Mouse (Mus musculus): Measurements from ENCODE around the gene Asxl1. TPM values are rescaled to one million over a fixed set of nuclear protein-coding genes. Genes with fewer than 3 reads are reported as not detected.
"Not testable (repeated sequence)": the region's sequence is repeated elsewhere in the genome, so short reads cannot be mapped to it uniquely, and the experiment has no call there.

Gene Asxl1
- polyA plus RNA-seq, 1 experiment from 2014 or later: 17.0 TPM

GRCm38 (mm10) chr2:153354648-153355047 lies 9.0 kb downstream of the Asxl1 start:
- Histone ChIP-seq H3K9ac (ENCODE audit: low read length) (no peak overlapping the region), H3K4me1 (ENCODE audit: control insufficient read depth in 2 of 2, insufficient read depth in 2 of 2, low read length in 2 of 2) (peaks cover 7 to 22% of the 10 kb centered on the region in 2 experiments; a peak in 3 of 4 replicates), H3K9me3 (ENCODE audit: control insufficient read depth, low read length) (no peaks in the 10 kb centered on the region), H3K27ac (replicated peaks in 1 of 2; ENCODE audit: control insufficient read depth in 1 of 2, insufficient read depth in 1 of 2, low read depth in 2 of 2, low read length in 2 of 2) (no peak overlapping the region), H3K4me3 (ENCODE audit: control insufficient read depth in 1 of 2, insufficient read depth in 1 of 2, low read depth in 1 of 2, low read length in 2 of 2) (no peak overlapping the region), H3K4me2 (ENCODE audit: low read length) (no peak overlapping the region), H3K27me3 (ENCODE audit: control insufficient read depth, insufficient read depth, low read length) (no peaks in the 10 kb centered on the region), H3K36me3 (ENCODE audit: control insufficient read depth, insufficient read depth, low read length) (peaks cover 74% of the 10 kb centered on the region)
- 82% methylated on average over 2 of the region's 2 CpGs for WGBS
- ATAC-seq (ENCODE audit: insufficient number of reproducible peaks, insufficient read depth, low FRiP score, low read depth): no peak

GRCm38 (mm10) chr2:153356784-153357183 lies 11.2 kb downstream of the Asxl1 start:
- Histone ChIP-seq H3K36me3 (ENCODE audit: control insufficient read depth, insufficient read depth, low read length) (peaks cover 91% of the 10 kb centered on the region), H3K27me3 (ENCODE audit: control insufficient read depth, insufficient read depth, low read length) (no peaks in the 10 kb centered on the region)
- ATAC-seq (ENCODE audit: insufficient number of reproducible peaks, insufficient read depth, low FRiP score, low read depth): no peak

GRCm38 (mm10) chr2:153361101-153361710 lies 15.6 kb downstream of the Asxl1 start:
- H3K4me1 ChIP-seq (ENCODE audit: control insufficient read depth in 2 of 2, insufficient read depth in 2 of 2, low read length in 2 of 2): 0 out of 4 replicates have a peak, but pooled peaks cover 0 to 2% of the 10 kb centered on the region in 2 experiments
- no peaks in the 10 kb centered on the region for H3K27me3 ChIP-seq (ENCODE audit: control insufficient read depth, insufficient read depth, low read length)
- 95% methylated on average over 1 of the region's 1 CpGs for WGBS
- no peak overlapping the region for H3K4me2 ChIP-seq (ENCODE audit: low read length)
- H3K27ac ChIP-seq (replicated peaks in 1 of 2; ENCODE audit: control insufficient read depth in 1 of 2, insufficient read depth in 1 of 2, low read depth in 2 of 2, low read length in 2 of 2): no peak overlapping the region
- peaks cover 88% of the 10 kb centered on the region for H3K36me3 ChIP-seq (ENCODE audit: control insufficient read depth, insufficient read depth, low read length)
- no peaks in the 10 kb centered on the region for H3K9me3 ChIP-seq (ENCODE audit: control insufficient read depth, low read length)
- ATAC-seq (ENCODE audit: insufficient number of reproducible peaks, insufficient read depth, low FRiP score, low read depth): no peak
- no peak overlapping the region for H3K4me3 ChIP-seq (ENCODE audit: control insufficient read depth in 1 of 2, insufficient read depth in 1 of 2, low read depth in 1 of 2, low read length in 2 of 2)
- no peak overlapping the region for H3K9ac ChIP-seq (ENCODE audit: low read length)

More at GRCm38 (mm10) chr2:153356784-153357183, 11.2 kb downstream of the Asxl1 start:
- Histone ChIP-seq H3K4me3 (ENCODE audit: control insufficient read depth in 1 of 2, insufficient read depth in 1 of 2, low read depth in 1 of 2, low read length in 2 of 2) (no peak overlapping the region), H3K4me1 (ENCODE audit: control insufficient read depth in 2 of 2, insufficient read depth in 2 of 2, low read length in 2 of 2) (peaks cover 0 to under 1% of the 10 kb centered on the region in 2 experiments; a peak in 1 of 4 replicates), H3K9me3 (ENCODE audit: control insufficient read depth, low read length) (no peaks in the 10 kb centered on the region), H3K27ac (replicated peaks in 1 of 2; ENCODE audit: control insufficient read depth in 1 of 2, insufficient read depth in 1 of 2, low read depth in 2 of 2, low read length in 2 of 2) (no peak overlapping the region), H3K9ac (ENCODE audit: low read length) (no peak overlapping the region), H3K4me2 (ENCODE audit: low read length) (no peak overlapping the region)
- 89% methylated on average over 4 of the region's 4 CpGs for WGBS

- H3K9ac ChIP-seq (ENCODE audit: low read length); H3K27ac ChIP-seq (replicated peaks in 1 of 2; ENCODE audit: control insufficient read depth in 1 of 2, insufficient read depth in 1 of 2, low read depth in 2 of 2, low read length in 2 of 2); H3K4me2 ChIP-seq (ENCODE audit: low read length); H3K27me3 ChIP-seq (ENCODE audit: control insufficient read depth, insufficient read depth, low read length); H3K9me3 ChIP-seq (ENCODE audit: control insufficient read depth, low read length); H3K4me1 ChIP-seq (ENCODE audit: control insufficient read depth in 2 of 2, insufficient read depth in 2 of 2, low read length in 2 of 2); H3K4me3 ChIP-seq (ENCODE audit: control insufficient read depth in 1 of 2, insufficient read depth in 1 of 2, low read depth in 1 of 2, low read length in 2 of 2); ATAC-seq (ENCODE audit: insufficient number of reproducible peaks, insufficient read depth, low FRiP score, low read depth): not testable (repeated sequence)
- WGBS: 66% methylated on average over 14 of the region's 14 CpGs
- H3K36me3 ChIP-seq (ENCODE audit: control insufficient read depth, insufficient read depth, low read length): peaks cover 88% of the 10 kb centered on the region
These were observed 18.9 kb downstream of the Asxl1 start for GRCm38 (mm10) chr2:153364531-153364930.

GRCm38 (mm10) chr2:153370871-153371270 lies 25.2 kb downstream of the Asxl1 start:
- H3K4me3 ChIP-seq (ENCODE audit: control insufficient read depth in 1 of 2, insufficient read depth in 1 of 2, low read depth in 1 of 2, low read length in 2 of 2): no peak overlapping the region
- H3K36me3 ChIP-seq (ENCODE audit: control insufficient read depth, insufficient read depth, low read length): peaks cover 55% of the 10 kb centered on the region
- no peaks in the 10 kb centered on the region for H3K27me3 ChIP-seq (ENCODE audit: control insufficient read depth, insufficient read depth, low read length)
- no peak overlapping the region for H3K9ac ChIP-seq (ENCODE audit: low read length)
- H3K27ac ChIP-seq (replicated peaks in 1 of 2; ENCODE audit: control insufficient read depth in 1 of 2, insufficient read depth in 1 of 2, low read depth in 2 of 2, low read length in 2 of 2): no peak overlapping the region
- no peaks in the 10 kb centered on the region for H3K4me1 ChIP-seq (ENCODE audit: control insufficient read depth in 2 of 2, insufficient read depth in 2 of 2, low read length in 2 of 2)
- H3K4me2 ChIP-seq (ENCODE audit: low read length): no peak overlapping the region
- H3K9me3 ChIP-seq (ENCODE audit: control insufficient read depth, low read length): no peaks in the 10 kb centered on the region
- ATAC-seq (ENCODE audit: insufficient number of reproducible peaks, insufficient read depth, low FRiP score, low read depth): no peak

GRCm38 (mm10) chr2:153375380-153375779 lies 29.8 kb downstream of the Asxl1 start:
- H3K36me3 ChIP-seq (ENCODE audit: control insufficient read depth, insufficient read depth, low read length): peaks cover 32% of the 10 kb centered on the region
- peaks cover 0 to 11% of the 10 kb centered on the region in 2 experiments; a peak in 2 of 4 replicates for H3K4me1 ChIP-seq (ENCODE audit: control insufficient read depth in 2 of 2, insufficient read depth in 2 of 2, low read length in 2 of 2)
- no peak overlapping the region for H3K4me3 ChIP-seq (ENCODE audit: control insufficient read depth in 1 of 2, insufficient read depth in 1 of 2, low read depth in 1 of 2, low read length in 2 of 2)
- WGBS: 92% methylated on average over 2 of the region's 2 CpGs
- H3K9ac ChIP-seq (ENCODE audit: low read length): no peak overlapping the region
- no peak overlapping the region for H3K27ac ChIP-seq (replicated peaks in 1 of 2; ENCODE audit: control insufficient read depth in 1 of 2, insufficient read depth in 1 of 2, low read depth in 2 of 2, low read length in 2 of 2)
- H3K4me2 ChIP-seq (ENCODE audit: low read length): no peak overlapping the region
- H3K27me3 ChIP-seq (ENCODE audit: control insufficient read depth, insufficient read depth, low read length): no peaks in the 10 kb centered on the region
- no peaks in the 10 kb centered on the region for H3K9me3 ChIP-seq (ENCODE audit: control insufficient read depth, low read length)
- ATAC-seq (ENCODE audit: insufficient number of reproducible peaks, insufficient read depth, low FRiP score, low read depth): no peak

- no peak overlapping the region for H3K9ac ChIP-seq (ENCODE audit: low read length)
- WGBS: 93% methylated on average over 1 of the region's 1 CpGs
- no peaks in the 10 kb centered on the region for H3K9me3 ChIP-seq (ENCODE audit: control insufficient read depth, low read length)
- H3K4me1 ChIP-seq (ENCODE audit: control insufficient read depth in 2 of 2, insufficient read depth in 2 of 2, low read length in 2 of 2): peaks cover 0 to 11% of the 10 kb centered on the region in 2 experiments; a peak in 2 of 4 replicates
- H3K36me3 ChIP-seq (ENCODE audit: control insufficient read depth, insufficient read depth, low read length): peaks cover 54% of the 10 kb centered on the region
- no peak overlapping the region for H3K4me3 ChIP-seq (ENCODE audit: control insufficient read depth in 1 of 2, insufficient read depth in 1 of 2, low read depth in 1 of 2, low read length in 2 of 2)
- H3K27me3 ChIP-seq (ENCODE audit: control insufficient read depth, insufficient read depth, low read length): no peaks in the 10 kb centered on the region
- no peak overlapping the region for H3K27ac ChIP-seq (replicated peaks in 1 of 2; ENCODE audit: control insufficient read depth in 1 of 2, insufficient read depth in 1 of 2, low read depth in 2 of 2, low read length in 2 of 2)
- H3K4me2 ChIP-seq (ENCODE audit: low read length): no peak overlapping the region
- ATAC-seq (ENCODE audit: insufficient number of reproducible peaks, insufficient read depth, low FRiP score, low read depth): no peak
These were observed 34.9 kb downstream of the Asxl1 start for GRCm38 (mm10) chr2:153380479-153380878.

- WGBS: 76% methylated on average over 2 of the region's 2 CpGs
- H3K9me3 ChIP-seq (ENCODE audit: control insufficient read depth, low read length): peaks cover 4% of the 10 kb centered on the region
- H3K4me3 ChIP-seq (ENCODE audit: control insufficient read depth in 1 of 2, insufficient read depth in 1 of 2, low read depth in 1 of 2, low read length in 2 of 2): no peak overlapping the region
- H3K27ac ChIP-seq (replicated peaks in 1 of 2; ENCODE audit: control insufficient read depth in 1 of 2, insufficient read depth in 1 of 2, low read depth in 2 of 2, low read length in 2 of 2): no peak overlapping the region
- no peak overlapping the region for H3K9ac ChIP-seq (ENCODE audit: low read length)
- peaks cover 61% of the 10 kb centered on the region for H3K36me3 ChIP-seq (ENCODE audit: control insufficient read depth, insufficient read depth, low read length)
- ATAC-seq (ENCODE audit: insufficient number of reproducible peaks, insufficient read depth, low FRiP score, low read depth): no peak
- no peaks in the 10 kb centered on the region for H3K27me3 ChIP-seq (ENCODE audit: control insufficient read depth, insufficient read depth, low read length)
- H3K4me1 ChIP-seq (ENCODE audit: control insufficient read depth in 2 of 2, insufficient read depth in 2 of 2, low read length in 2 of 2): peaks cover 4 to 8% of the 10 kb centered on the region in 2 experiments
- H3K4me2 ChIP-seq (ENCODE audit: low read length): no peak overlapping the region
These were observed 44.2 kb downstream of the Asxl1 start for GRCm38 (mm10) chr2:153389831-153390230.
